Mouse (Mus musculus): Measurements from ENCODE around the gene Disp1.

GRCm38 (mm10) chr1:183210115-183210514, 11.2 kb downstream of the Disp1 start:
- no peak for TF ChIP-seq CTCF (IDR thresholded peaks at IDR 0.05)
- TF ChIP-seq EP300 (IDR thresholded peaks at IDR 0.05): no peak

Data from lung, postnatal 0 days (tissue).